Comparison of ENCODE assay signal across 8 mouse cellular contexts in genomic region chr8:70302901-70303300, GRCm38 (mm10). TPM values are rescaled to one million over a fixed set of nuclear protein-coding genes. Genes with fewer than 3 reads are reported as not detected.
DNase-seq lines count a peak whose midpoint lies in the region; ATAC-seq and TF ChIP-seq lines count a peak whose summit lies in the region.

No protein-coding gene starts in this region.

- peak overlapping the region; percentile 77 for H3K4me2 ChIP-seq in lung, embryonic 16.5 days (ENCODE audit: low read depth, low read length)
- peak overlapping the region; percentile 90 for H3K4me2 ChIP-seq in forebrain, embryonic 11.5 days (ENCODE audit: low read depth, low read length, severe bottlenecking)
- peak overlapping the region; percentile 77 for H3K4me2 ChIP-seq in limb, embryonic 14.5 days (replicated peaks; ENCODE audit: low read depth, low read length, severe bottlenecking)

- TF ChIP-seq POLR2A in limb, embryonic 14.5 days (IDR thresholded peaks at IDR 0.05; ENCODE audit: borderline replicate concordance, extremely low read depth, insufficient read depth, insufficient read length) = no peak
- no peak for TF ChIP-seq POLR2A in small intestine, adult 2 months (IDR thresholded peaks at IDR 0.05; ENCODE audit: low read depth, low read length)

- 3% methylated on average over 16 of the region's 16 CpGs for WGBS in lung, embryonic 16.5 days
- WGBS in forebrain, embryonic 11.5 days = 8% methylated on average over 16 of the region's 16 CpGs
- 5% methylated on average over 16 of the region's 16 CpGs for WGBS in limb, embryonic 14.5 days
- WGBS in small intestine, adult 2 months = under 1% methylated on average over 16 of the region's 16 CpGs

- no peak for TF ChIP-seq CTCF in small intestine, adult 2 months (IDR thresholded peaks at IDR 0.05; ENCODE audit: extremely low read depth, insufficient read length, insufficient replicate concordance, low read depth, low read length)

- no peaks in the 10 kb centered on the region for H3K27me3 ChIP-seq in lung, embryonic 16.5 days (ENCODE audit: control insufficient read depth, insufficient read depth, low read depth, low read length)
- no peaks in the 10 kb centered on the region for H3K27me3 ChIP-seq in forebrain, embryonic 11.5 days (ENCODE audit: control insufficient read depth, insufficient read depth, low read length)
- H3K27me3 ChIP-seq in limb, embryonic 14.5 days (ENCODE audit: control insufficient read depth, insufficient read depth, low read length) = no peaks in the 10 kb centered on the region
- no peaks in the 10 kb centered on the region for H3K27me3 ChIP-seq in small intestine, adult 2 months (ENCODE audit: control insufficient read depth, insufficient read depth, low read length)

- no peaks in the 10 kb centered on the region for H3K9me3 ChIP-seq in lung, embryonic 16.5 days (ENCODE audit: control insufficient read depth, low read length)
- no peaks in the 10 kb centered on the region for H3K9me3 ChIP-seq in forebrain, embryonic 11.5 days (ENCODE audit: control insufficient read depth, low read length)
- no peaks in the 10 kb centered on the region for H3K9me3 ChIP-seq in limb, embryonic 14.5 days (ENCODE audit: control insufficient read depth, low read length)

- H3K36me3 ChIP-seq in lung, embryonic 16.5 days (ENCODE audit: control insufficient read depth, insufficient read depth, low read length) = peaks cover 23% of the 10 kb centered on the region
- H3K36me3 ChIP-seq in forebrain, embryonic 11.5 days (ENCODE audit: control insufficient read depth, insufficient read depth, low read length) = no peaks in the 10 kb centered on the region; the same call in 1 of the 2 replicates
- peaks cover 56% of the 10 kb centered on the region for H3K36me3 ChIP-seq in limb, embryonic 14.5 days (ENCODE audit: control insufficient read depth, insufficient read depth, low read length)
- H3K36me3 ChIP-seq in small intestine, adult 2 months (ENCODE audit: control insufficient read depth, insufficient read depth, low read length) = peaks cover 32% of the 10 kb centered on the region

- H3K27ac ChIP-seq in lung, embryonic 16.5 days (ENCODE audit: low read length) = peak overlapping the region; percentile 76
- H3K27ac ChIP-seq in forebrain, embryonic 11.5 days (ENCODE audit: low read depth, low read length) = no peak overlapping the region
- peak overlapping the region; percentile 82; the same call in 1 of the 2 replicates for H3K27ac ChIP-seq in limb, embryonic 14.5 days (replicated peaks; ENCODE audit: low read depth, low read length)
- H3K27ac ChIP-seq in small intestine, adult 2 months (ENCODE audit: insufficient read depth, low read depth, low read length) = peak overlapping the region; percentile 47

- H3K4me1 ChIP-seq in lung, embryonic 16.5 days (replicated peaks; ENCODE audit: control insufficient read depth, insufficient read depth, low read length) = peaks cover 15% of the 10 kb centered on the region
- H3K4me1 ChIP-seq in forebrain, embryonic 11.5 days (replicated peaks; ENCODE audit: control insufficient read depth, insufficient read depth, low read length) = peaks cover 8% of the 10 kb centered on the region; the same call in 1 of the 2 replicates
- H3K4me1 ChIP-seq in limb, embryonic 14.5 days (ENCODE audit: control insufficient read depth, insufficient read depth, low read length) = peaks cover 14% of the 10 kb centered on the region
- H3K4me1 ChIP-seq in small intestine, adult 2 months (ENCODE audit: control insufficient read depth, insufficient read depth, insufficient read length, low read length) = peaks cover 5% of the 10 kb centered on the region; the same call in 1 of the 2 replicates

- no peak for DNase-seq in lung, postnatal 4 days
- no peak for DNase-seq in forebrain, embryonic 11.5 days (ENCODE audit: low spot score)
- no peak for DNase-seq in limb, embryonic 14.5 days (ENCODE audit: low spot score)
- DNase-seq in natural killer cell, adult 2 months (ENCODE audit: low spot score in 2 of 2) = no peak
- no peak for DNase-seq in adrenal gland, postnatal 14 days
- DNase-seq in left cerebral cortex, postnatal 25 days (ENCODE audit: low spot score in 2 of 2) = no peak

- H3K9ac ChIP-seq in lung, embryonic 16.5 days (ENCODE audit: low read length) = peak overlapping the region; percentile 83
- H3K9ac ChIP-seq in forebrain, embryonic 11.5 days (ENCODE audit: low read length) = peak overlapping the region; percentile 80
- peak overlapping the region; percentile 72 for H3K9ac ChIP-seq in limb, embryonic 14.5 days (ENCODE audit: low read depth, low read length, severe bottlenecking)

- peak; percentile 21; the same call in 1 of the 2 replicates for ATAC-seq in lung, embryonic 16.5 days (ENCODE audit: low read depth)
- peak; percentile 31; the same call in 1 of the 2 replicates for ATAC-seq in forebrain, embryonic 11.5 days (replicated peaks; ENCODE audit: low FRiP score)
- ATAC-seq in limb, embryonic 14.5 days (ENCODE audit: low FRiP score, low read depth) = no peak

- intact Hi-C loops in left cerebral cortex, postnatal 25 days (cut with DNase I) = no loop called here

- H3K4me3 ChIP-seq in lung, embryonic 16.5 days (ENCODE audit: low read length) = peak overlapping the region; percentile 79
- H3K4me3 ChIP-seq in forebrain, embryonic 11.5 days (ENCODE audit: low read depth, low read length) = peak overlapping the region; percentile 90
- peak overlapping the region; percentile 91 for H3K4me3 ChIP-seq in limb, embryonic 14.5 days (replicated peaks; ENCODE audit: low read length)
- H3K4me3 ChIP-seq in small intestine, adult 2 months (ENCODE audit: low read depth, low read length) = peak overlapping the region; percentile 81

RNA-seq across cellular contexts. Expression of gene Cope, which starts 0.6 kb away (rescaled TPM):
- polyA plus RNA-seq in lung, embryonic 16.5 days (2015; fragmentation: Nextera tagmentation; extraction: Ambion mirVana) = 325 and 349 TPM in 2 replicates
- 220 and 268 TPM in 2 replicates for polyA plus RNA-seq in forebrain, embryonic 11.5 days (2014; fragmentation: Nextera tagmentation; extraction: Ambion mirVana)
- 379 and 443 TPM in 2 replicates for polyA plus RNA-seq in limb, embryonic 14.5 days (2012; rRNA removed)
- 340 and 371 TPM in 2 replicates for polyA plus RNA-seq in limb, embryonic 14.5 days (2014; fragmentation: Nextera tagmentation; extraction: Ambion mirVana)
- polyA plus RNA-seq in small intestine, adult 2 months (2012; rRNA removed) = 466 and 753 TPM in 2 replicates
- 215 and 222 TPM in 2 replicates for total RNA-seq in adrenal gland, postnatal 14 days (2021)
- total RNA-seq in left cerebral cortex, postnatal 25 days (2021) = 100 to 1,000 TPM; 123 to 125 TPM

RNA-seq across cellular contexts. Expression of gene Ddx49, which starts 0.6 kb away (rescaled TPM):
- polyA plus RNA-seq in lung, embryonic 16.5 days (2015; fragmentation: Nextera tagmentation; extraction: Ambion mirVana) = 39.6 and 44.8 TPM in 2 replicates
- 54.4 and 61.5 TPM in 2 replicates for polyA plus RNA-seq in forebrain, embryonic 11.5 days (2014; fragmentation: Nextera tagmentation; extraction: Ambion mirVana)
- 58.1 and 66.2 TPM in 2 replicates for polyA plus RNA-seq in limb, embryonic 14.5 days (2012; rRNA removed)
- polyA plus RNA-seq in limb, embryonic 14.5 days (2014; fragmentation: Nextera tagmentation; extraction: Ambion mirVana) = 52.9 and 55.4 TPM in 2 replicates
- 31.7 and 49.4 TPM in 2 replicates for polyA plus RNA-seq in small intestine, adult 2 months (2012; rRNA removed)
- total RNA-seq in adrenal gland, postnatal 14 days (2021) = 49.2 and 71.3 TPM in 2 replicates
- 10 to 100 TPM; 42.3 to 42.5 TPM for total RNA-seq in left cerebral cortex, postnatal 25 days (2021)

RNA-seq across cellular contexts. Expression of gene Cers1, which starts 12.7 kb away (rescaled TPM):
- 2.4 and 3.0 TPM in 2 replicates for polyA plus RNA-seq in lung, embryonic 16.5 days (2015; fragmentation: Nextera tagmentation; extraction: Ambion mirVana)
- 10.6 and 11.0 TPM in 2 replicates for polyA plus RNA-seq in forebrain, embryonic 11.5 days (2014; fragmentation: Nextera tagmentation; extraction: Ambion mirVana)
- 12.4 and 22.0 TPM in 2 replicates for polyA plus RNA-seq in limb, embryonic 14.5 days (2012; rRNA removed)
- 12.0 and 12.9 TPM in 2 replicates for polyA plus RNA-seq in limb, embryonic 14.5 days (2014; fragmentation: Nextera tagmentation; extraction: Ambion mirVana)
- polyA plus RNA-seq in small intestine, adult 2 months (2012; rRNA removed) = 0.27 and 0.89 TPM in 2 replicates
- total RNA-seq in adrenal gland, postnatal 14 days (2021) = 1.9 and 2.9 TPM in 2 replicates
- total RNA-seq in left cerebral cortex, postnatal 25 days (2021) = 100 to 1,000 TPM; 105 to 111 TPM

RNA-seq across cellular contexts. Expression of gene Homer3, which starts 20.3 kb away (rescaled TPM):
- polyA plus RNA-seq in lung, embryonic 16.5 days (2015; fragmentation: Nextera tagmentation; extraction: Ambion mirVana) = 60.0 and 66.8 TPM in 2 replicates
- polyA plus RNA-seq in forebrain, embryonic 11.5 days (2014; fragmentation: Nextera tagmentation; extraction: Ambion mirVana) = 87.6 and 91.4 TPM in 2 replicates
- polyA plus RNA-seq in limb, embryonic 14.5 days (2012; rRNA removed) = 81.2 and 81.3 TPM in 2 replicates
- 38.2 and 43.9 TPM in 2 replicates for polyA plus RNA-seq in limb, embryonic 14.5 days (2014; fragmentation: Nextera tagmentation; extraction: Ambion mirVana)
- polyA plus RNA-seq in small intestine, adult 2 months (2012; rRNA removed) = 4.8 and 9.4 TPM in 2 replicates
- 21.3 and 25.0 TPM in 2 replicates for total RNA-seq in adrenal gland, postnatal 14 days (2021)
- total RNA-seq in left cerebral cortex, postnatal 25 days (2021) = 1 to 10 TPM; 6.5 to 9.2 TPM

RNA-seq across cellular contexts. Expression of gene Gdf1, which starts 26.7 kb away (rescaled TPM):
- polyA plus RNA-seq in lung, embryonic 16.5 days (2015; fragmentation: Nextera tagmentation; extraction: Ambion mirVana) = 0.40 and 1.4 TPM in 2 replicates
- polyA plus RNA-seq in forebrain, embryonic 11.5 days (2014; fragmentation: Nextera tagmentation; extraction: Ambion mirVana) = 1.8 and 2.6 TPM in 2 replicates
- polyA plus RNA-seq in limb, embryonic 14.5 days (2012; rRNA removed) = 5.4 and 5.7 TPM in 2 replicates
- polyA plus RNA-seq in limb, embryonic 14.5 days (2014; fragmentation: Nextera tagmentation; extraction: Ambion mirVana) = 1.2 TPM in 2 replicates
- 1.1 and 1.6 TPM in 2 replicates for polyA plus RNA-seq in small intestine, adult 2 months (2012; rRNA removed)
- 0.41 and 1.2 TPM in 2 replicates for total RNA-seq in adrenal gland, postnatal 14 days (2021)
- total RNA-seq in left cerebral cortex, postnatal 25 days (2021) = 10 to 100 TPM; 17.7 to 18.9 TPM
